Mouse (Mus musculus) liver, embryonic 14.5 days (tissue): ENCODE results near the gene Chtf18.

Experiments used
- CTCF ChIP-seq: IDR thresholded peaks from 2 replicates; pipeline ENCODE4 v1.5.1; 2016; ENCODE audit warnings: antibody characterized with exemption, low read depth, control low read depth
- EP300 ChIP-seq: IDR thresholded peaks from 2 replicates; pipeline ENCODE4 v1.6.1; 2016; ENCODE audit warnings: antibody characterized with exemption, low read depth

- TF ChIP-seq CTCF = no peak
- TF ChIP-seq EP300 = no peak
Measured at GRCm38 (mm10) chr17:25681636-25682035, 45.6 kb downstream of the Chtf18 start.
